ENCODE assay signal across 13 mouse cellular contexts in genomic region chr11:74485435-74486217, GRCm38 (mm10).
DNase-seq lines count a peak whose midpoint lies in the region; ATAC-seq and TF ChIP-seq lines count a peak whose summit lies in the region.
"Had no signal": no experiment of that assay in that cellular context is flagged by ENCODE, and none has a peak within 500 bp of the region (broad histone marks: within the 10 kb centered on the region; RNA-seq: fewer than 3 reads in every experiment).

No protein-coding gene starts in this region.

- no peak for ATAC-seq in intestine, embryonic 15.5 days
- no peak for ATAC-seq in liver, postnatal 0 days
- ATAC-seq: forebrain, embryonic 16.5 days had no signal

- DNase-seq in cerebellum, postnatal 10 days = peak; percentile 30 to 31
- DNase-seq in cerebellum, adult 2 months = no peak
- peak; percentile 49 for DNase-seq in layer of hippocampus, adult 11-12 months (ENCODE audit: low spot score)
- no peak for DNase-seq in layer of hippocampus, postnatal 25 days (ENCODE audit: extremely low spot score in 1 of 2, low spot score in 1 of 2)
- peak; percentile 86 for DNase-seq in brain, adult 2 months (ENCODE audit: low read depth, low spot score)
- peak; percentile 59 for DNase-seq in left cerebral cortex, postnatal 36 days (ENCODE audit: low spot score in 2 of 2)
- DNase-seq in liver, postnatal 0 days = no peak
- DNase-seq: adrenal gland, postnatal 36 days; lung, adult 18-20 months had no signal

- peaks cover 17% of the 10 kb centered on the region; the same call in 1 of the 2 replicates for H3K4me1 ChIP-seq in cerebellum, adult 2 months (ENCODE audit: control insufficient read depth, insufficient read depth, low read length)
- H3K4me1 ChIP-seq in intestine, embryonic 15.5 days (replicated peaks) = peaks cover 14% of the 10 kb centered on the region; the same call in 1 of the 2 replicates
- no peaks in the 10 kb centered on the region for H3K4me1 ChIP-seq in liver, postnatal 0 days (ENCODE audit: insufficient read depth)
- H3K4me1 ChIP-seq: hindbrain, embryonic 15.5 days had no signal

- H3K4me3 ChIP-seq in cerebellum, adult 2 months (replicated peaks; ENCODE audit: insufficient read depth, low read depth, low read length) = no peak overlapping the region
- no peak overlapping the region for H3K4me3 ChIP-seq in intestine, embryonic 15.5 days (replicated peaks)
- H3K4me3 ChIP-seq in liver, postnatal 0 days (ENCODE audit: low read depth, low read length) = no peak overlapping the region
- H3K4me3 ChIP-seq: hindbrain, embryonic 15.5 days; kidney, embryonic 15.5 days had no signal

- no peak for TF ChIP-seq CTCF in cerebellum, adult 2 months (IDR thresholded peaks at IDR 0.05; ENCODE audit: borderline replicate concordance, insufficient read depth, low read depth, low read length)
- no peak for TF ChIP-seq CTCF in liver, postnatal 0 days (IDR thresholded peaks at IDR 0.05; ENCODE audit: low read depth)

- H3K27ac ChIP-seq in cerebellum, adult 2 months (ENCODE audit: insufficient read depth, low read length) = no peak overlapping the region
- no peak overlapping the region for H3K27ac ChIP-seq in intestine, embryonic 15.5 days
- no peak overlapping the region for H3K27ac ChIP-seq in liver, postnatal 0 days (ENCODE audit: low read depth)
- H3K27ac ChIP-seq: hindbrain, embryonic 15.5 days; kidney, embryonic 15.5 days had no signal

- H3K9me3 ChIP-seq in intestine, embryonic 15.5 days = no peaks in the 10 kb centered on the region
- H3K9me3 ChIP-seq in liver, postnatal 0 days (ENCODE audit: low read length) = no peaks in the 10 kb centered on the region
- H3K9me3 ChIP-seq: hindbrain, embryonic 15.5 days; kidney, embryonic 15.5 days had no signal

- H3K9ac ChIP-seq in intestine, embryonic 15.5 days = no peak overlapping the region
- H3K9ac ChIP-seq in liver, postnatal 0 days (replicated peaks) = no peak overlapping the region
- H3K9ac ChIP-seq: hindbrain, embryonic 15.5 days; kidney, embryonic 15.5 days had no signal

- no peak overlapping the region for H3K4me2 ChIP-seq in intestine, embryonic 15.5 days (replicated peaks)
- H3K4me2 ChIP-seq in liver, postnatal 0 days (ENCODE audit: low read depth, low read length) = no peak overlapping the region
- H3K4me2 ChIP-seq: hindbrain, embryonic 15.5 days; kidney, embryonic 15.5 days had no signal

- intact Hi-C loops in left cerebral cortex, postnatal 36 days (cut with DNase I) = no loop called here

- no peak for TF ChIP-seq POLR2A in cerebellum, adult 2 months (IDR thresholded peaks at IDR 0.05; ENCODE audit: borderline replicate concordance, insufficient read depth, low read length)

- H3K36me3 ChIP-seq in intestine, embryonic 15.5 days = no peaks in the 10 kb centered on the region
- no peaks in the 10 kb centered on the region for H3K36me3 ChIP-seq in liver, postnatal 0 days (replicated peaks; ENCODE audit: insufficient read depth, low read length)
- H3K36me3 ChIP-seq: hindbrain, embryonic 15.5 days; kidney, embryonic 15.5 days had no signal

- TF ChIP-seq EP300 in liver, postnatal 0 days (IDR thresholded peaks at IDR 0.05; ENCODE audit: low read depth) = no peak

- WGBS in cerebellum, adult 2 months = 83% methylated on average over 7 of the region's 7 CpGs
- 80% methylated on average over 7 of the region's 7 CpGs for WGBS in intestine, embryonic 15.5 days
- WGBS in liver, postnatal 0 days (ENCODE audit: insufficient replicate concordance) = 69% methylated on average over 7 of the region's 7 CpGs

- H3K27me3 ChIP-seq in cerebellum, adult 2 months (ENCODE audit: control insufficient read depth, insufficient read depth, low read length) = no peaks in the 10 kb centered on the region
- H3K27me3 ChIP-seq in intestine, embryonic 15.5 days (replicated peaks) = no peaks in the 10 kb centered on the region
- H3K27me3 ChIP-seq in liver, postnatal 0 days (ENCODE audit: insufficient read depth, low read length) = no peaks in the 10 kb centered on the region
- H3K27me3 ChIP-seq: hindbrain, embryonic 15.5 days; kidney, embryonic 15.5 days had no signal

Comparison
In these comparisons a context has a peak if more than half of its experiments do, and no peak if none do; other contexts are left out.
1. DNase-seq: peak in cerebellum, postnatal 10 days (2 of 2), layer of hippocampus, adult 11-12 months (single experiment), brain, adult 2 months (single experiment) and left cerebral cortex, postnatal 36 days (2 of 2); none in cerebellum, adult 2 months (0 of 2), layer of hippocampus, postnatal 25 days (0 of 2) and liver, postnatal 0 days (single experiment).